9 mouse cellular contexts compared by ENCODE assay signal in genomic region chr19:5365751-5366150, GRCm38 (mm10). TPM values are rescaled to one million over a fixed set of nuclear protein-coding genes. Genes with fewer than 3 reads are reported as not detected.
A peak's percentile ranks its signal among the peaks of the same experiment; 100 is the strongest.
DNase-seq lines count a peak whose midpoint lies in the region; ATAC-seq and TF ChIP-seq lines count a peak whose summit lies in the region.
"Had no signal": no experiment of that assay in that cellular context is flagged by ENCODE, and none has a peak within 500 bp of the region (broad histone marks: within the 10 kb centered on the region; RNA-seq: fewer than 3 reads in every experiment).

No protein-coding gene starts in this region.

- WGBS in limb, embryonic 14.5 days = 17% methylated on average over 11 of the region's 11 CpGs

- no peak for TF ChIP-seq POLR2A in limb, embryonic 14.5 days (IDR thresholded peaks at IDR 0.05; ENCODE audit: borderline replicate concordance, extremely low read depth, insufficient read depth, insufficient read length)

- ATAC-seq in limb, embryonic 14.5 days (ENCODE audit: low FRiP score, low read depth) = no peak

- intact Hi-C loops in gastrocnemius, adult 2 months (cut with DNase I) = loop anchor here (1.0 kb wide), 1 partner anchor 23 kb away; the partner anchor contains the start of gene Sart1
- intact Hi-C loops in gastrocnemius, postnatal 14 days (cut with DNase I; ENCODE audit: low total_unique reads) = no loop called here

- H3K4me2 ChIP-seq in limb, embryonic 14.5 days (replicated peaks; ENCODE audit: low read depth, low read length, severe bottlenecking) = peak overlapping the region; percentile 94

- peak overlapping the region; percentile 80 for H3K4me3 ChIP-seq in gastrocnemius, adult 2 months
- peak overlapping the region; percentile 94 for H3K4me3 ChIP-seq in limb, embryonic 14.5 days (replicated peaks; ENCODE audit: low read length)

- no peaks in the 10 kb centered on the region for H3K9me3 ChIP-seq in limb, embryonic 14.5 days (ENCODE audit: control insufficient read depth, low read length)

- H3K27me3 ChIP-seq in limb, embryonic 14.5 days (ENCODE audit: control insufficient read depth, insufficient read depth, low read length) = no peaks in the 10 kb centered on the region

- no peak for TF ChIP-seq CTCF in gastrocnemius, adult 2 months (IDR thresholded peaks at IDR 0.05)

- H3K27ac ChIP-seq in gastrocnemius, adult 2 months = peak overlapping the region; percentile 100
- H3K27ac ChIP-seq in limb, embryonic 14.5 days (replicated peaks; ENCODE audit: low read depth, low read length) = no peak overlapping the region

- H3K36me3 ChIP-seq in limb, embryonic 14.5 days (ENCODE audit: control insufficient read depth, insufficient read depth, low read length) = peaks cover 48% of the 10 kb centered on the region

- peak; percentile 22 for DNase-seq in gastrocnemius, adult 2 months
- no peak for DNase-seq in gastrocnemius, postnatal 14 days
- peak; percentile 25 for DNase-seq in thymus, postnatal 4 days
- no peak for DNase-seq in thymus, adult 18-20 months
- DNase-seq in limb, embryonic 14.5 days (ENCODE audit: low spot score) = no peak
- no peak for DNase-seq in spleen, adult 18-20 months
- no peak for DNase-seq in ovary, postnatal 10 days (ENCODE audit: low spot score)
- DNase-seq in left cerebral cortex, adult 11 months (ENCODE audit: low spot score) = no peak

- H3K9ac ChIP-seq in limb, embryonic 14.5 days (ENCODE audit: low read depth, low read length, severe bottlenecking) = peak overlapping the region; percentile 66

- H3K4me1 ChIP-seq in limb, embryonic 14.5 days (ENCODE audit: control insufficient read depth, insufficient read depth, low read length) = peaks cover 14% of the 10 kb centered on the region

RNA-seq across cellular contexts. Expression of gene Eif1ad, which starts 0.8 kb away (rescaled TPM):
- total RNA-seq in gastrocnemius, adult 2 months (2021) = 10 to 100 TPM; 15.7 to 17.9 TPM
- total RNA-seq in gastrocnemius, postnatal 14 days (2021) = 10 to 100 TPM; 11.4 to 13.1 TPM
- 39.4 and 41.8 TPM in 2 replicates for polyA plus RNA-seq in limb, embryonic 14.5 days (2012; rRNA removed)
- polyA plus RNA-seq in limb, embryonic 14.5 days (2014; fragmentation: Nextera tagmentation; extraction: Ambion mirVana) = 43.5 and 43.7 TPM in 2 replicates

RNA-seq across cellular contexts. Expression of gene Banf1, which starts 1.2 kb away (rescaled TPM):
- total RNA-seq in gastrocnemius, adult 2 months (2021) = 100 to 1,000 TPM; 122 to 144 TPM
- 100 to 1,000 TPM; 123 to 126 TPM for total RNA-seq in gastrocnemius, postnatal 14 days (2021)
- polyA plus RNA-seq in limb, embryonic 14.5 days (2012; rRNA removed) = 222 and 265 TPM in 2 replicates
- 411 and 420 TPM in 2 replicates for polyA plus RNA-seq in limb, embryonic 14.5 days (2014; fragmentation: Nextera tagmentation; extraction: Ambion mirVana)

RNA-seq across cellular contexts. Expression of gene Cst6, which starts 16.4 kb away (rescaled TPM):
- total RNA-seq in gastrocnemius, adult 2 months (2021) = 10 to 100 TPM; 27.5 to 44.2 TPM
- 1 to 10 TPM; 7.1 to 7.4 TPM for total RNA-seq in gastrocnemius, postnatal 14 days (2021)
- 1.6 and 3.0 TPM in 2 replicates for polyA plus RNA-seq in limb, embryonic 14.5 days (2012; rRNA removed)
- 4.6 and 8.5 TPM in 2 replicates for polyA plus RNA-seq in limb, embryonic 14.5 days (2014; fragmentation: Nextera tagmentation; extraction: Ambion mirVana)

RNA-seq across cellular contexts. Expression of gene Sart1, which starts 22.8 kb away (rescaled TPM):
- total RNA-seq in gastrocnemius, adult 2 months (2021) = 10 to 100 TPM; 40.1 to 50.3 TPM
- 10 to 100 TPM; 28.0 to 39.0 TPM for total RNA-seq in gastrocnemius, postnatal 14 days (2021)
- polyA plus RNA-seq in limb, embryonic 14.5 days (2012; rRNA removed) = 49.7 and 66.4 TPM in 2 replicates
- 67.1 and 76.1 TPM in 2 replicates for polyA plus RNA-seq in limb, embryonic 14.5 days (2014; fragmentation: Nextera tagmentation; extraction: Ambion mirVana)

RNA-seq across cellular contexts. Expression of gene Catsper1, which starts 30.2 kb away (rescaled TPM):
- not detected for total RNA-seq in gastrocnemius, adult 2 months (2021)
- not detected for total RNA-seq in gastrocnemius, postnatal 14 days (2021)
- polyA plus RNA-seq in limb, embryonic 14.5 days (2012; rRNA removed) = not detected in 2 replicates
- polyA plus RNA-seq in limb, embryonic 14.5 days (2014; fragmentation: Nextera tagmentation; extraction: Ambion mirVana) = not detected in 2 replicates
- polyA plus RNA-seq: large intestine, adult 2 months had no signal

Comparison
In these comparisons a context has a peak if more than half of its experiments do, and no peak if none do; other contexts are left out.
1. DNase-seq: peak in gastrocnemius, adult 2 months (single experiment) and thymus, postnatal 4 days (single experiment); none in gastrocnemius, postnatal 14 days (single experiment), thymus, adult 18-20 months (0 of 2), limb, embryonic 14.5 days (single experiment), spleen, adult 18-20 months (0 of 2), ovary, postnatal 10 days (single experiment) and left cerebral cortex, adult 11 months (single experiment).